Mouse (Mus musculus) cerebellum, adult 2 months (tissue): ENCODE data around the gene Fastk.

Source experiments
- CTCF ChIP-seq: fragments of 200-500 bp; IDR thresholded peaks from 2 replicates; pipeline ENCODE4 v1.5.1; 2011; ENCODE audit warnings: low read depth, mild to moderate bottlenecking, control low read depth, low read length, moderate library complexity, borderline replicate concordance; ENCODE audit not compliant: insufficient read depth
- POLR2A ChIP-seq: fragments of 200-500 bp; IDR thresholded peaks from 2 replicates; pipeline ENCODE4 v1.6.1; 2011; ENCODE audit warnings: low read length, control low read depth, borderline replicate concordance; ENCODE audit not compliant: insufficient read depth

GRCm38 (mm10) chr5:24443204-24443603 is 1.9 kb downstream of the Fastk start:
- TF ChIP-seq CTCF (no peak), POLR2A (no peak)
